Mouse (Mus musculus): ENCODE data around the gene Ctu2.

Gene Ctu2

GRCm38 (mm10) chr8:122445203-122445602 lies 30.7 kb upstream of the Ctu2 start:
- no peak for DNase-seq (ENCODE audit: low spot score)

DNA sequence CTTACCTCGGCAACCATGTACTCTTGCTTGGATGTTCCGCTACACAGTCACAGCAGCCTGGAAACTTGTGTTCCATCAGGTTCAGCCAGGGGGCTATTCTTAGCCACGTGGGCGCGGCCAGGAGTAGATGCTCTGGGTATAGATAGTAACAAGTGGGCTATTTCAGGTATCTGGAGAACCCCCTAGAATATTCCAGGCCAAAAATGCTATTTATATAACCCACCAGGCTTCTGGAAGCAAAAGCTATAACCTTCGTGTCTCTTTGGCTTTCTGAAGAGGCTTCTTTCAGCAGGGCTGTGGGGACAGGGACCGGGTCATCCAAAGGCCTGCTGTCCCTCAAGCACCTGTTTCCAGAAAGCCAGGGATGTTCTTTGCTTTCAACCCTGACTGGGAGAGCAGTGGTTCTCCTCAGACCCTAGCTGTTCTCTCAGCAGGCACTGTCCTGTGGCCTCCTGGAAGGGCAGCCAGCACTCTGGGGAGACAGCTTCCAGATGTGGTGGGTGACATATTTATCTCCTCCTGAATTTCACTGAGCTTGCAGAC lies 24.7 kb upstream of the Ctu2 start:
- DNase-seq (ENCODE audit: low spot score) = no peak

DNA sequence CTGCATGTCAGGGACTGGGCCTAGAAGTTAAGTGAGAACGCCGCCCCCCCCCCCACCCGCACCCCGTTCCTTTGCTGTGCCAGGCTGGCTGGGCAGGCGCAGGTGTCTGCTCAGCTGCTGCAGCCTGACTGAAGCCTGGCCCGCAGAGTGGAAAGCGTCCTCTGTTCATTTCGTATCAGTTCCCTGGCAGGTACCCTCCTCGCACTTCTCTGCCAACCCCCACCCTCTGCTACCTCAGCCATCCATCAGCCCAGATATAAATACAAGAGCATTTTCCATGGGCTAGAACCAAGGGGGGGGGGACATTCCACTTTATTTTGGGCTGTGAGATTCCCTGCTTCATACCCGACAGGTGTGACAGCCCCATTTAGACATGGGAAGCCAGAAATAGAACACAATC lies 23.8 kb upstream of the Ctu2 start:
- DNase-seq (ENCODE audit: low spot score) = no peak

- DNase-seq (ENCODE audit: low spot score) = no peak
Measured at GRCm38 (mm10) chr8:122454409-122454808, 21.5 kb upstream of the Ctu2 start.

- DNase-seq (ENCODE audit: low spot score) = no peak
Measured at GRCm38 (mm10) chr8:122457171-122457570, 18.8 kb upstream of the Ctu2 start.

- DNase-seq (ENCODE audit: low spot score) = no peak
Measured at GRCm38 (mm10) chr8:122459218-122459900, 16.6 kb upstream of the Ctu2 start.

- DNase-seq (ENCODE audit: low spot score) = no peak
Measured at GRCm38 (mm10) chr8:122459990-122460389, 16.0 kb upstream of the Ctu2 start.

DNA sequence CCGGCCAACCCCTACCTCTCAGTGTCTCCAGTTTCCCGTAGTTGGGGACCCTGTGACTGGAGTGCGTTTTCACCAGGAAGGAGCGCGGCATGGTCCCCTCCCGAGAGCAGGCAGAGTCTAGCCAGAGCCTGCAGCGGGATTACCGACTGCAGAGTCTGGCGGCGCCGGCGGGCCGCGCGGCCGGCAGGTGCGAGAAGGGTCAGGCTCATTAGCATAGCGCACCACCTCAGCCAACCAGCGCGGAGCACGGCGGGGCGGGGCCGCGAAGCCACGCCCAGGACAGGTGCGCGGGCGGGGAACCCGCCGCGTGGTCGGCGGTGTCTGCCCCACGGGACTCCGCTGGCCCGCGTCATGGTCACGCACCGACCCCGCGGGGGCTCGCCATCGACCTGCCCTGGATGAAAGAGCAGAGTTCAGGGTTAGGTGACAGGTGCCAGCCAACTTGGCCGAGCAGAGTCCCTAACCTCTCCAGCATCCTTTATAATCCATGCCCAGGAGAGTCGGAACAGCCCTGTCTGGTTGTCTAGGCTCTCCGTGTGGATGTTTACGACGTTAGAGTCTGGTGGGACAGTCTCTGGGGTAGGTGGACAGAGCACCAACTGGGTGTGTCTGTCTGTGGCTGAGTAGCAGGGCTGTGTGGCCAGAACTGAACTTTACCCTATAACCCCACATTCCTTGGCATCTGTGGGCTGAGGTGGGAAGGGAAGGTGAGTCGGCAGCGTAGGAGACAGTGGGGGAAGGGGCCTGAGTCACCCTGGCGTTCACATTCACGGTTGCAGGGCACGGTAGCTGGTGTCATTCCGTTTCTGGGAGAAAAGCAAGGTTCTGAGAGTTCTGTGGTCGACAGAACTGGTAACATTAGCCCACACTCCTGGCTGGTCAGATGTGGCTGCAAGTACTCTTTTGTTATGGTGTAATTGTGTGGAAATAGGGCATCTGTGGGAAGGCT lies 15.1 kb upstream of the Ctu2 start, which contains the start of gene Snai3:
TSS of gene Snai3 (minus strand) at position 210 of the 949 bp plus-strand sequence.
- DNase-seq (ENCODE audit: low spot score) = peak; percentile 83

- no peak for DNase-seq (ENCODE audit: low spot score)
Measured at GRCm38 (mm10) chr8:122461473-122462148, 14.3 kb upstream of the Ctu2 start.

DNA sequence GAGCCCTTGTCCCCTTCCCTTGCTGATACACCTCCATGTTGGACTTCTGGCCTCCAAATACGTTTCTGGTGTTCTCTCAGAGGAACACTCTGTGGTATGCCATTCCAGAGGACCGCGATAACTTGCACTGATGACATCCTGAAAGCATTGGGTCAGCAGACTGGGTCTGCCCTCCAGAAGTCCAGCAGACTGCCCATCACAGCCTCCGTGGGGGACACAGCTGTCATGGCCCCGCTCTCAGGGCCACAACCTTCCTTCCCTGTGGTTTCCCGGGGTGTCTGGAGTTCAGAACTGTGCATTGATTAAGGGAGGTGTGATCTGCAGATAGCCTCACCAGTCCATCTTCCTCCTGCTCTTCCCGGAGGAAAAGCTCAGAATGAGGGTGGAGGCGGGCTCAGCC lies 13.4 kb upstream of the Ctu2 start:
- DNase-seq (ENCODE audit: low spot score) = no peak

- DNase-seq (ENCODE audit: low spot score) = no peak
Measured at GRCm38 (mm10) chr8:122463651-122464640, 12.0 kb upstream of the Ctu2 start.

GRCm38 (mm10) chr8:122464985-122465384 lies 11.0 kb upstream of the Ctu2 start:
- no peak for DNase-seq (ENCODE audit: low spot score)

DNA sequence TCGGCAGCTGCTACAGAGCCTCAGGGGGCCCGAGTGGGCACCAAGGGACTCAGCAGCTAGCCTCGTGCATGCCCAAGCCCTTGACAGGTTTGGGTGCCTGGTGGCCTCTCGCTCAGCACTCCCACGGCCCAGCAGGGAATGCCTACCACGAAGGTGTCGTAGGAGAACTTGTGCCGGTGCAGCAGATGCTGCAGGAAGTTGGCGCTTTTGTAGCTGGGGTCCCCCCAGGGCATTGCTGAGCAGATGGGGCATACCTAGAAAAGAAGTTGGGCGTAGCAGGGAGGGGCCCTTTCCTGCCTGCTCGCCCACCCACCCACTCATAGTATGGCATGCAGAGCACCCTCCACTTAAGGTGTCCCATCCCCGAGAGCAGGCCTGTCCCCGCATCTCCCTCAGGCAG lies 8.1 kb upstream of the Ctu2 start:
- DNase-seq (ENCODE audit: low spot score) = no peak

DNA sequence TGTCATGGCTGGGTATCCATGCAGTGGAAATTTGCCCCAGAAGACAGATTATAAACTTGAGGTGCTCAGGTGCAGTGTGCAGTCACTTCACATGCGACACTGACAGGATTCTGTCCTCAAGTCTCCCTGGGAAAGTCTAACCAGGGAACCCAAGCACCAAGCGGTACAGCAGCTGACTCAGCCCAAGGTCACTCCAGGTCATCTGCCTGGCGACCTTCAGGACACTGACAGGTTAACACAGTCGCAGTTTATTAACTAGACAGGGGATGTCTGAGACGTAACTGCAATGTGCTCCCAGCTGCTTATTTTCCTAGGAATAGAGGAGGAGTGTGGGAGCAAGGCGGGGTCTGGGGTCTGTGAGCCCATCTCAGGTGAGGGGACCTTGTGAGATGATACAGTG lies 6.5 kb upstream of the Ctu2 start:
- DNase-seq (ENCODE audit: low spot score) = no peak

DNA sequence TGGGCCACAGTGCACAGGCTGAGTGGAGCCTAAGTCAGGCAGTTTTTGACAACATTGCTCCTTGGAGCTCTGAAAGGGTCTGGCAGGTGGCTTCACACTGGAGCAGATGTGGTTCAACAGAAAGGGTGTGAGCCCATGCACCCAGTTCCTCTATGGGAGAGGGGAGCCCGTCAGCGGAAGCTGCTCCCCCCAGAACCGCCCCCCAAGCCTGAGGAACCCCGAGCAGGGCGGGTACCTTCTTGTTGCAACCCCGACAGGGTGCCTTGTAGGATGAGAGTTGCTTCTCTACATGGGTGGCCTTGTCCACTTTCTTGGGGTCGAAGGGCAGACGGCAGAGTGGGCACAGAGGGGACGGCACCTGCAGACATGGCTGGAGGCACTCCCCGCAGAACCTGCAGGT lies 6.0 kb upstream of the Ctu2 start:
- no peak for DNase-seq (ENCODE audit: low spot score)

- DNase-seq (ENCODE audit: low spot score) = no peak
Measured at GRCm38 (mm10) chr8:122470691-122471090, 5.3 kb upstream of the Ctu2 start.

DNA sequence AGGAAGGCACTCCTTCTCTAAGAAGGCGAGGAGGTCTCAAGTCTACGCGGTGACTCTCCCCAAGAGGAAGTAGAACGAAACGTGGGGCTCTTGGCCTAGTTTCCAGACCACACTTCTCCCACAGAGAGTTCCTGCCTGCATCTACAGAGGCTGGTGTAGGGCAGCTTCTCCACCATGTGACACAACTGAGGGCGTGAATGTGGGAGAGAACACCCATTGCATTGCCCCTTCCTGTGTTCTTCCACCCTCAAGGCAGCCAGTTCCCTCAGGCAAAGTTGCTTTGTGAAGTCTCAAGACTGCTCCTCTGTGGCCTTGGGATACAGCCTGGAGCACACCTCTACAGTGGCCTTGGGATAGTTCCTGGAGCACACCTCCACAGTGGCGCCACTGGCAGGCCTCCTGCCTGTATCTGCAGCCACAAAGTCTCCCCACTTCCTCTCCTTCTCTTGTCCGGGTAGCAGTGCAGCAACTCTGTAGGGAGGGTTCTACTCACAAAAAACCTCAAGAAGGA lies 2.0 kb upstream of the Ctu2 start:
- no peak for DNase-seq (ENCODE audit: low spot score)

GRCm38 (mm10) chr8:122474951-122475560 lies 887 bp upstream of the Ctu2 start:
- DNase-seq (ENCODE audit: low spot score) = peak; percentile 72

GRCm38 (mm10) chr8:122482448-122482847 lies 6.5 kb downstream of the Ctu2 start:
- no peak for DNase-seq (ENCODE audit: low spot score)

GRCm38 (mm10) chr8:122483877-122484276 lies 7.9 kb downstream of the Ctu2 start:
- no peak for DNase-seq (ENCODE audit: low spot score)
